Mouse (Mus musculus) intestine, postnatal 0 days (tissue): ENCODE measurements around the gene Lamtor2. TPM values are rescaled to one million over a fixed set of nuclear protein-coding genes. Genes with fewer than 3 reads are reported as not detected.
A peak's percentile ranks its signal among the peaks of the same experiment; 100 is the strongest.

ENCODE experiments used
- ATAC-seq: fragments of 200-750 bp; cut with Nextera tagmentation; 2 replicates; pipeline ENCODE4 v1.8.0; 2017; ENCODE audit warnings: mild to moderate bottlenecking, moderate TSS enrichment, moderate library complexity
- H3K27ac ChIP-seq: fragments of 300-500 bp; sonication (generic); 2 replicates; pipeline ENCODE4 v1.5.1; 2014; ENCODE audit warnings: mild to moderate bottlenecking, low read depth, low read length, moderate library complexity
- H3K27me3 ChIP-seq: fragments of 300-500 bp; sonication (generic); replicated peaks from 2 replicates; pipeline ENCODE4 v1.6.1; 2014; ENCODE audit warnings: low read length, mixed read lengths; ENCODE audit not compliant: control insufficient read depth, insufficient read depth
- H3K36me3 ChIP-seq: fragments of 300-500 bp; sonication (generic); 2 replicates; pipeline ENCODE4 v1.6.1; 2014; ENCODE audit warnings: mild to moderate bottlenecking, moderate library complexity; ENCODE audit not compliant: control insufficient read depth, insufficient read depth
- H3K4me1 ChIP-seq: fragments of 300-500 bp; sonication (generic); replicated peaks from 2 replicates; pipeline ENCODE4 v1.6.1; 2014; ENCODE audit warnings: antibody characterized with exemption, low read length, mixed read lengths; ENCODE audit not compliant: control insufficient read depth, insufficient read depth
- H3K4me2 ChIP-seq: fragments of 300-500 bp; sonication (generic); replicated peaks from 2 replicates; pipeline ENCODE4 v1.6.1; 2014; ENCODE audit warnings: low read depth, mild to moderate bottlenecking, moderate library complexity
- H3K4me3 ChIP-seq: fragments of 300-500 bp; sonication (generic); 2 replicates; pipeline ENCODE4 v1.5.1; 2014; ENCODE audit warnings: low read depth, low read length
- H3K9ac ChIP-seq: fragments of 300-500 bp; sonication (generic); 2 replicates; pipeline ENCODE4 v1.6.1; 2014; ENCODE audit warnings: mild to moderate bottlenecking, low read depth, low read length
- H3K9me3 ChIP-seq: fragments of 300-500 bp; sonication (generic); 2 replicates; pipeline ENCODE4 v1.6.1; 2016; ENCODE audit warnings: mixed run types; ENCODE audit not compliant: control insufficient read depth
- CTCF ChIP-seq: sonication (generic); IDR thresholded peaks from 2 replicates; pipeline ENCODE4 v1.5.1; 2016; ENCODE audit warnings: low read depth, mild to moderate bottlenecking, control low read depth, antibody characterized with exemption, moderate library complexity
- WGBS: fragments of 180-500 bp; shearing (Covaris S2); extraction: QIAGEN DNeasy Blood & Tissue Kit; methylation state at CpG from one replicate; pipeline ENCODE4 v1.1.7; 2014; 5-methylcytosine and 5-hydroxymethylcytosine counted together
- polyA plus RNA-seq: library from polyadenylated mRNA; unstranded; fragments of >200 nt; fragmentation: Nextera tagmentation; extraction: Ambion mirVana; gene quantifications from 2 replicates; pipeline ENCODE4 v1.2.1, GENCODE M21; 2015

The Lamtor2 gene
- polyA plus RNA-seq, 1 experiment from 2014 or later = 171 TPM

DNA sequence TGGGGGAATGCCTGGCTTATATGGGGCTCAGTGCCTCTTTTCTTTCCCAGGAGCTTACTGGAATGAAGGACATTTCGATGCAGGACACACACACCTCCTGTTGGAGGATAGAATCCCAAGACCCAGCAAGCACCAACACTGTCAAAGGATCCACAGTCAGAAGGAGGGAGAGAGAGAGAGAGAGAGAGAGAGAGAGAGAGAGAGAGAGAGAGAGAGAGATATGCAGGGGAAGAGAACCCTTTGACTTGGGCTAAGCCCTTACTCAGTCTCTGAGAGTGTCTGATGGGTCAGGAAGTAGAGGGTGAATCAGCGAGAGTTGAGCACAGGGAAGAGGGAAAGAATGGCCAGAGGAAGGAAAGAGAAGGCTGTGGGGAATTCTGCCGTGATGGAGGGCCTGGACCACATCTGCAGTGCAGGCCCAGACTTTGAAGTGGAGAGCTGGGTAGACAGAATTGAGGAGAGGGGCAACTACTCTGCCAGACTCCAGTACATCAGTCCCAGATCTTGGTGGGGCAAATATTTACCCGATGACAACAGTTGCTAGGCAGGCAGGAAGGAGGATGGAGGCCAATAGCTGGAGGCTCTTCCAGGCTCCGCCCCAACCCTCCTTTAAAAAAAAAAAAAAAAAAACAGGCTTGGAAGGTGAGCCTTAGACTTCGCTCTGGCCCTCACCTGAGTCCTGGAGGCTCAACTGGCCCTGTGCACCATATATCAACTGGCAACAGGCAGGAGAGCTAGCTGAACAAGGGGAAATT lies 40.6 kb downstream of the Lamtor2 start:
- Histone ChIP-seq H3K36me3 (no peaks in the 10 kb centered on the region), H3K27me3 (no peaks in the 10 kb centered on the region), H3K27ac (peak overlapping the region; percentile 28; the same call in 1 of the 2 replicates), H3K4me3 (no peak overlapping the region), H3K4me1 (peaks cover 25% of the 10 kb centered on the region), H3K4me2 (peak overlapping the region; percentile 38; the same call in 1 of the 2 replicates), H3K9ac (no peak overlapping the region), H3K9me3 (no peaks in the 10 kb centered on the region)
- ATAC-seq = no peak
- 31% methylated on average over 6 of the region's 6 CpGs for WGBS
- TF ChIP-seq CTCF = no peak

- peaks cover 25% of the 10 kb centered on the region for H3K4me1 ChIP-seq
- no peaks in the 10 kb centered on the region for H3K27me3 ChIP-seq
- no peak overlapping the region for H3K4me3 ChIP-seq
- peak; percentile 31; the same call in 1 of the 2 replicates for TF ChIP-seq CTCF
- no peak overlapping the region for H3K9ac ChIP-seq
- WGBS = 65% methylated on average over 4 of the region's 4 CpGs
- H3K36me3 ChIP-seq = no peaks in the 10 kb centered on the region
- no peak for ATAC-seq
- no peak overlapping the region for H3K4me2 ChIP-seq
- H3K27ac ChIP-seq = no peak overlapping the region
- H3K9me3 ChIP-seq = no peaks in the 10 kb centered on the region
These were observed 41.3 kb downstream of the Lamtor2 start for GRCm38 (mm10) chr3:88511559-88511958.

DNA sequence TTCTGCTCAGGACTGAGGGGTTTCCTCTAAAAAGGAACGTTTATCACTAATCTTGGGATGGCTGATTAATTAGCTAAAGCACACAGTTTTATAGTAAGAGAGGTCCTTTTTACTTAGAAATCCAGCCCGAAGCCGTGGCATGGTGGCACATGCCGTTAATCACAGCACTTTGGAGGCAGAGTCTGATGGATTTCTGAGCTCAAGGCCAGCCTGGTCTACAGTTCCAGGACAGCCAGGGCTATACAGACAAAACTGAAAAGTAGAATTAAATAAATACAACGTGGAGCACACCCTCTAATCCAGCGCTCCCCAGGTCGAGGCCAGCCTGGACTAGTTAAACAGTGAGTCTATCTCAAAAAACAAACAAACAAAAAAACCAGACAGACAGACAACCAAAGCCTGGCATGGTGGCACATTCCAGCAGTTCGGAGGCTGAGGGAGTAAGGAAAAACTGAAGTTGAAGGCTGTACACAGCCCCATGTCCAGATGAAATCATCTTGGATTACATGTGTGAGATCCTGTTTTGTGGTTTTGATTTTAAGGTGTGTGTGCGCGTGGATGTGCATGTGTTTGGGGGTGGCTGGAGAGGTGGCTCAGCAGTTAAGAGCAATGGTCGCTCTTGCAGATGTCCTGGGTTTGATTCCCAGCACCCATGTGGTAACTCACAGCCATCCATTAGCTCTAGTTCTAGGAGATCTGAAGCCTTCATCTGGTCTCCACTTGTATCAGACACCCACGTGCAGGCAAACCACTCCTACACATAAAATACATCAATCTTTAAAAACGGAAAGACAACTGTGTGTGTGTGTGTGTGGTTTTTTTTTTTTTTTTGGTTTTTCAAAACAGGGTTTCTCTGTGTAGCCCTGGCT lies 42.2 kb downstream of the Lamtor2 start:
- peaks cover 24% of the 10 kb centered on the region for H3K4me1 ChIP-seq
- no peak overlapping the region; the same call in 1 of the 2 replicates for H3K9ac ChIP-seq
- H3K4me2 ChIP-seq = peak overlapping the region; percentile 65
- WGBS = 48% methylated on average over 13 of the region's 13 CpGs
- no peak for ATAC-seq
- H3K4me3 ChIP-seq = peak overlapping the region; percentile 29
- H3K27ac ChIP-seq = peak overlapping the region; percentile 80
- H3K9me3 ChIP-seq = no peaks in the 10 kb centered on the region
- H3K36me3 ChIP-seq = no peaks in the 10 kb centered on the region
- no peak for TF ChIP-seq CTCF
- no peaks in the 10 kb centered on the region for H3K27me3 ChIP-seq

DNA sequence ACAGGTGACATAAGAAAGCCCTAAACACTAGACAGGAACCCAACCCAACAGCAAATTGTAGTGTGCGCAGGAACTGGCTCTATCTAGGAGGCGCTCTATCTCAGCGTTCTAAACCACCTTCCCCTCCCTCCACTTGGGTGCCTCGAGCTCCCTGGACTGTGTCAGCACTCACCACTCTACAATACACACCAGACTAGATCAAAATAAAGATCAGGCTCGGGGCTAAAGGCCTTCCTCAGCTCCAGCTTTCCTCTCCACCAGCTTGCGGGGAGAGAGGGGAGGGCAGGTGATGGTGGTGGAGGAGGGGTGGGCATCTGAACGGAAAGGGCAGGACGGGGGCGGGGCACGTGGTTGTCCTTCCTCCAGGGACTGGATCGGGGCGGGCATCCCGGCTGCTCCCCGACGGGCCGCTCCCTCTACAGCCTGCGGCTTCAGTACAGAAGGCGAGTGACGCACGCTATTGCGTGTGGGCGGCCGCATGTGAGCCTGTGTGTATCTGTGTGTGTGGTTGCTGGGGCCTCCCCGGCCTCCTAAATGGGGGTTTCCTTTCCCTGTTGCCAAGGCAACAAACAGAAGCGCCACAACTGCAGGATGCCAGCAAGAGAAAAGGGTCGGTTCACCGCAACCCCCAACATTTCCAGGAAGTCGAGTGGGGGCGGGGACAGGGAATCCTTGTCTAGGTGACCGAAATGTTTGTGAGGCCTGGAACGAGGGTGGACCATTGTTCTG lies 43.0 kb downstream of the Lamtor2 start, which contains the start of gene Lmna:
Gene Lmna, minus strand, starts transcription at position 265 of the 729 bp plus-strand sequence.
- Histone ChIP-seq H3K36me3 (no peaks in the 10 kb centered on the region), H3K4me3 (peak within 1 kb of the TSS; percentile 29), H3K4me1 (peaks cover 18% of the 10 kb centered on the region), H3K4me2 (peak within 1 kb of the TSS; percentile 65), H3K9ac (peak within 1 kb of the TSS; percentile 28), H3K27me3 (no peaks in the 10 kb centered on the region), H3K27ac (peak within 1 kb of the TSS; percentile 80), H3K9me3 (no peaks in the 10 kb centered on the region)
- under 1% methylated on average over 31 of the region's 31 CpGs for WGBS
- ATAC-seq = peak; percentile 93
- peak; percentile 74 for TF ChIP-seq CTCF

- 52% methylated on average over 3 of the region's 3 CpGs for WGBS
- TF ChIP-seq CTCF = no peak
- peak overlapping the region; percentile 28; the same call in 1 of the 2 replicates for H3K9ac ChIP-seq
These were observed 43.6 kb downstream of the Lamtor2 start for GRCm38 (mm10) chr3:88509250-88509649.

More at GRCm38 (mm10) chr3:88509250-88509649, 43.6 kb downstream of the Lamtor2 start:
- peak overlapping the region; percentile 29 for H3K4me3 ChIP-seq
- peak overlapping the region; percentile 65 for H3K4me2 ChIP-seq
- no peaks in the 10 kb centered on the region for H3K36me3 ChIP-seq
- no peaks in the 10 kb centered on the region for H3K27me3 ChIP-seq
- peak overlapping the region; percentile 80 for H3K27ac ChIP-seq
- no peak for ATAC-seq
- no peaks in the 10 kb centered on the region for H3K9me3 ChIP-seq
- peaks cover 12% of the 10 kb centered on the region for H3K4me1 ChIP-seq
